Mouse (Mus musculus) bone marrow, adult 2 months (tissue): ENCODE measurements at regions not wholly inside any gene's neighbourhood (a gene's known extent, or its start where the extent isn't known, plus 50 kb on each side); places are given as distances from the start of the nearest gene placed in this dataset.

Experiments
- H3K27ac ChIP-seq: fragments of 200-500 bp; 2 replicates; pipeline ENCODE4 v1.5.1; 2012; ENCODE audit warnings: low read depth, mild to moderate bottlenecking, control low read depth, inconsistent platforms, low read length; ENCODE audit not compliant: control insufficient read depth, poor library complexity, insufficient read depth
- H3K4me1 ChIP-seq: fragments of 200-500 bp; 2 replicates; pipeline ENCODE4 v1.6.1; 2011; ENCODE audit warnings: low read length; ENCODE audit not compliant: control insufficient read depth, insufficient read depth
- H3K4me3 ChIP-seq: fragments of 200-500 bp; replicated peaks from 2 replicates; pipeline ENCODE3; 2011; ENCODE audit warnings: mild to moderate bottlenecking, low read depth, low read length, control low read depth; ENCODE audit not compliant: control insufficient read depth
- CTCF ChIP-seq: fragments of 200-500 bp; IDR thresholded peaks from 2 replicates; pipeline ENCODE4 v1.5.1; 2011; ENCODE audit warnings: low read length, control low read depth; ENCODE audit not compliant: control insufficient read depth, insufficient read depth
- POLR2A ChIP-seq: fragments of 200-500 bp; IDR thresholded peaks from 2 replicates; pipeline ENCODE4 v1.6.1; 2011; ENCODE audit warnings: low read depth, mild to moderate bottlenecking, control low read depth, low read length, borderline replicate concordance; ENCODE audit not compliant: control insufficient read depth
- WGBS: fragments of 180-500 bp; shearing (Covaris S2); methylation state at CpG from one replicate; pipeline ENCODE4 v1.1.7; 2018; 5-methylcytosine and 5-hydroxymethylcytosine counted together

DNA sequence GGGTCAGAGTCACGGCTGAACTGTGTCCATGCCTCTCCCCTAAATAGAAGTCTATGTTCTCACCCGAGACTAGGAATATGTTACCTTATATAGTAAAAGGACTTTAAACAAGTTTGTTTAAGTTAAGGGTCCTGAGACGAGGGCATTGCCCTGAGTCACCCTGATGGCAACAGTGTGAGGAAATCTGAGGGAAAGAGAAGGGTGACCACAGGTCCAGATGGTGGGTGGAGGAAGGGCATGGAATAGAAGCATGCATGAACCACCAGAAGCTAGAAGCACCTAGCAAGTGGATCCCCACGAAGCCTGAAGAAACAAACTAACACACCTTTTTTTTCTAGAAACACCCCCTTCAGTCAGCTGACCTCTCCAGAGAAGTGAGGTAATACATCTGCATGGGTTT, 536.9 kb upstream of the Lrrc6 start:
- WGBS = 13% methylated on average over 4 of the region's 4 CpGs

DNA sequence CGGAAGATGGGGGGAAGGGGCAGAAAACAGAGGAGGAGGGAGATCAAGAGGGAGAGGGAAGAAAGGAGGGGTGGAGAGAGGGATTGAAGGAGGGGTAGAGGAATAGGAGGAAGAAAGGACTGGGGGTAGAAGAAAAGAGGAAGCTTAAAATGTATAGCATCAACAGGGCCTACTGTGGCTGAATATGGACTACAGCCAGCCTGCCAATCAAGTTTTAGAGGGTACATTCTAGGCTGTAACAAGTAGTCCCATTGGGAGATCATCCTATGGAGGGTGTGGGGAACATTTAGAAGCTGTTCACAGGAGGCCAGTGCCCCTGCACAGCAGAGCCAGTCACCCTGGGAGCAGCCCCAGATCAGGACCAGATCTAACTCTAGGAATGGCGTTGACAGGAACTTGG, 535.6 kb upstream of the Lrrc6 start:
- peaks cover 12% of the 10 kb centered on the region for H3K4me1 ChIP-seq
- 33% methylated on average over 2 of the region's 2 CpGs for WGBS

More for the DNA sequence above, 536.9 kb upstream of the Lrrc6 start:
- H3K4me1 ChIP-seq = peaks cover 10% of the 10 kb centered on the region
- H3K4me3 ChIP-seq = no peak overlapping the region
- TF ChIP-seq POLR2A = no peak
- no peak for TF ChIP-seq CTCF
- H3K27ac ChIP-seq = peak overlapping the region; percentile 7; the same call in 1 of the 2 replicates

DNA sequence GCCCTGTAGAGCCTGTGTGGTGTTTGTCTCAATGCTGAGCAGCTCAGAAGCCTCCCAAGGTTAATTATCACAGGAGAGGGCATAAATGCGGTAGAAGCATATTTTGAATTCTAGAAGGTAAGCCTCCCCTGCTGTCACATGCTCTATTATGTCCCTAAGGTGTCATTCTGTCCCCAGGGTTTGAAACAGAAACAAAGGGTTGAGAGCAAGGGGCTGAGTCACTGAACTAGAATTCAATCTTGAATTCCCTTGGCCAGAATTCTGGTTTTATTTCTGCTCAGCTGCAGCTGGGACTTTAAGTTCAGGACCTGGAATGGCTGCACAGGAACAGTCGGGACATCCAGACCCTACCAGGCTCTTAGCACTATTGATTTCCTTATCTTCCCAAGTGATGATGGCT, 533.2 kb upstream of the Lrrc6 start:
- H3K4me3 ChIP-seq = no peak overlapping the region
- H3K4me1 ChIP-seq = peaks cover 10% of the 10 kb centered on the region
- H3K27ac ChIP-seq = no peak overlapping the region
- 85% methylated on average over 2 of the region's 2 CpGs for WGBS
- TF ChIP-seq CTCF (no peak), POLR2A (no peak)

More for the DNA sequence above, 535.6 kb upstream of the Lrrc6 start:
- H3K27ac ChIP-seq = no peak overlapping the region
- no peak overlapping the region for H3K4me3 ChIP-seq
- no peak for TF ChIP-seq CTCF

DNA sequence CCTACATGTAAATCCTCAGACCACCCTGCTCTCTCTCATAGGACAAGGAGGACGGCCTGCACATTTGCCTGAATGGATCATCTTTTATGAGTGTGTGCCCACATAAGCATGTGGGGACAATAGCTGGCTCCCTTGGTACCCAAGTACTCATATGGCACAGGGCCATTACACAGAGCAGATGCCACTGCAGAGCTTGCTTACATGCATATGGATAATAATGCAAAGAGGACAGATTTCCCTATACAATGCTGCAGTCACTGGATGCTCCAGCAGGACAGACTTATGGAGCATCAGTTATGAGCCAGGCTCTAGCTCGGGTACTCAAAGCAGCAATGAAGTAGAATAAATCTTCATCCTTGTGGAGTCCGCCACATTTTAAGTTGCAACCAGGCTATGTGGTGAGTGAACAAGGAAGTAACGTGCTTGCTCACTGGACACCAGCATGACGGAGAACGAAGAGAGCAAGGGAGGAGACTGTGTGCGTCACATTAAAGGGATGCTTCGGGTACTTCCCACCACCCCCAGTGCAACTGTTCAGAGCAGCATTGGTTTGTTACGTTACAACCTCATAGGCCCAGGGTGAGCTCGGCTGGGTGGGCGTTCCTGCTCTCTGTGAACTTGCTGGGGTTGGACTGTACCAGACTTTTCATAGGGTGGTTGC, 531.3 kb upstream of the Lrrc6 start:
- TF ChIP-seq POLR2A (no peak), CTCF (no peak)
- Histone ChIP-seq H3K27ac (no peak overlapping the region), H3K4me3 (no peak overlapping the region), H3K4me1 (peaks cover 6% of the 10 kb centered on the region; the same call in 1 of the 2 replicates)
- WGBS = 60% methylated on average over 11 of the region's 11 CpGs

DNA sequence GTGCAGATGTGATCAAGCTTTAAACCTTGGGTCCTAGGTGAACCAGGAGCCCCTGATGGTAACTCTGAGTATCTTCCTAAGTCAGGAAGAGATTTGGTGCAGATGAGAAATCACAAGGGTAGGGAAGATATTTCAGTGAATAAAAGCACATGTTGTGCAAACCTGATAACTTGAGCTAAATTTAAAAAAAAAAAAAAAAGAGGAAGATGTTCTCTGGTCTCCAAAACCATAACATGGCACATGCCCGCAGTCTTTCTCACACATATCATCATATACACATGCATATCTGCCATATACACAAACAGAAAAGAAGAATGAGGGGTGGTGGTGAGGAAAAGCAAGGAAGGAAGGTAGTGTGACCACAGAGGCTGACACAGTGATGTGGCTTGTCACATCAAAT, 530.3 kb upstream of the Lrrc6 start:
- no peak overlapping the region for H3K4me3 ChIP-seq
- H3K27ac ChIP-seq = no peak overlapping the region
- TF ChIP-seq POLR2A (no peak), CTCF (no peak)
- 11% methylated on average over 1 of the region's 1 CpGs for WGBS
- peaks cover 3% of the 10 kb centered on the region; the same call in 1 of the 2 replicates for H3K4me1 ChIP-seq

DNA sequence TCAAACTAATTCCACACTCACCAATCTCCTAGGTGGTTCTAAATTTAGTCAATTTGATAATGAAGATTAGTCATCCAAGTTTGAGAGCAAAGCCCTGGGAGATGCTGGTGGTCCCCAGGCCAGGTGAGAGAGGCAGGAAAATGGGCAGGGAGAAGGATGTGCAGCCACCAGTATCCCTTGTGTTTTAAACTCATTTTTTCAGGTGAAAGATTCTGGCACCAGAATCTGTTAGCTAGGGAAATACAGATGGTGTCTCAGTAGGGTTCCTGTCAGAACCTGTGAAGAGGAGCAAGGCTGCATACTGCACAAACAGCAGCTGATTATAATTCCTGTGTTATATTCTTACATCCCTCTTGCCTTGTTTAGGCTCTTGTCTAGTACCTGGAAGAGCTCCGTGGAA, 527.5 kb upstream of the Lrrc6 start:
- WGBS = 90% methylated on average over 1 of the region's 1 CpGs
- no peak for TF ChIP-seq CTCF
- no peak for TF ChIP-seq POLR2A
- Histone ChIP-seq H3K4me3 (no peak overlapping the region), H3K27ac (no peak overlapping the region), H3K4me1 (peaks cover 3% of the 10 kb centered on the region; the same call in 1 of the 2 replicates)

DNA sequence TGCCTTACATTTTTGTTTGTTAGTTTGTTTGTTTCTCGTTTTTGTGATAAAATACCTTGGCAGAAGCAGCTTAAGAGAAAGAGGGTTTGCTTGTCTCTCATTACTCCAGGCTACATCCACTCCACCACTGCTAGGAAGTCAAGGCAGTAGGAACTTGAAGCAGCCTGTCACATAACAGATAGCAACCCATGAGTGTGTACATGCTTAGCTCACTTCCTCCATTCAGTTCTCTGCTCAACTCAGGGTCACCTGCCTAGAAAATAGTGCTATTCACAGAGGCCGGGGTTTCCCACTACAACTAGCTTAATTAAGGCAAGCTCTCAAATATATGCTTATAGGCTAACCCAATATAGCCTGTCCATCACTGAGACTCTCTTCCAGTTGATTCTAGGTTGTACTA, 527.0 kb upstream of the Lrrc6 start:
- TF ChIP-seq CTCF (no peak), POLR2A (no peak)
- Histone ChIP-seq H3K4me1 (peaks cover 3% of the 10 kb centered on the region; the same call in 1 of the 2 replicates), H3K4me3 (no peak overlapping the region), H3K27ac (no peak overlapping the region)
- WGBS = 54% methylated on average over 2 of the region's 2 CpGs

DNA sequence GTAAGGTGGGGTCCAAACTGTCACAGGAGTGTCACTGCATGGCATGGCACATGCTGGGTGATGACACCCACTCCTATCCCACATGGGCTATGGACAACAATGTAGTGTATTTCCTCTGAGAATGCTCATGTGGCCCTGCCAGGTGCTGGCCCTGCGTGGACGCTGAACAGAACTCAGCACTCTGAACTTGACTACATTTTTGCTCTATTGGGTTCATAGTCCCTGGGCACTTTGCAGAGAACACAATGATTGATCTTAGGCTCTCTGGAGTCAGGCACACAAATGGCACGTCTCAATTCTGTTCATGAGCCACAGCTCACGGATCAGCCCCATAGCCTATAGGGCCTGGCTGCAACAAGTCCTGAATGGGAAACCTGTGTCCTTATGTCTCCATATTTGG, 525.0 kb upstream of the Lrrc6 start:
- no peak overlapping the region for H3K27ac ChIP-seq
- TF ChIP-seq CTCF (no peak), POLR2A (no peak)
- no peaks in the 10 kb centered on the region for H3K4me1 ChIP-seq
- 85% methylated on average over 4 of the region's 4 CpGs for WGBS
- H3K4me3 ChIP-seq = no peak overlapping the region

DNA sequence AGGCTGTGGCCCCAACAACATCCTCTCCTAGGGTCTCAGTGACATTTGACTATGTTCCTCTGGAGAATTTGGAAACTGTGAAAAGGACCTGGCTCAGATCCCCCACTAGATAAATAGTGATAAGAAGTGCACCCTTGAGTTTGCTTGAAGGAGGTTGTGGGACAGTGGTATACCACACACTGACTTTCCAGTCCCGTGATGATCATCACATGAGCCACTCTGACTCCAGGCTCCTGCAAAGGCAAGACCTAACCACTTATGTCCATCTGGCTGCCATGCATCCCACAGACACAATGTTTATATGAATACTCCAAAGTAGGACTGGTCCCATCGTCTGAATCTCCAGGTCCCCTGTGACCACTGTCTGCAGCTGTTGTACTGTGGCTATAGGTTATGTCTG, 523.7 kb upstream of the Lrrc6 start:
- no peak overlapping the region for H3K4me3 ChIP-seq
- no peak overlapping the region for H3K27ac ChIP-seq
- TF ChIP-seq POLR2A (no peak), CTCF (no peak)
- WGBS = 48% methylated on average over 2 of the region's 2 CpGs
- no peaks in the 10 kb centered on the region for H3K4me1 ChIP-seq
